Mouse (Mus musculus) embryonic fibroblast, embryonic 13.5 days (primary cell): ENCODE data around the gene Alyref.

Experiments used
- CTCF ChIP-seq: IDR thresholded peaks from 2 replicates; pipeline ENCODE4 v1.5.1; 2011; ENCODE audit warnings: mild to moderate bottlenecking, control low read depth, low read length, moderate library complexity, borderline replicate concordance; ENCODE audit not compliant: insufficient read depth
- POLR2A ChIP-seq: IDR thresholded peaks from 2 replicates; pipeline ENCODE4 v1.6.1; 2011; ENCODE audit warnings: low read depth, mild to moderate bottlenecking, control low read depth, low read length, moderate library complexity

DNA sequence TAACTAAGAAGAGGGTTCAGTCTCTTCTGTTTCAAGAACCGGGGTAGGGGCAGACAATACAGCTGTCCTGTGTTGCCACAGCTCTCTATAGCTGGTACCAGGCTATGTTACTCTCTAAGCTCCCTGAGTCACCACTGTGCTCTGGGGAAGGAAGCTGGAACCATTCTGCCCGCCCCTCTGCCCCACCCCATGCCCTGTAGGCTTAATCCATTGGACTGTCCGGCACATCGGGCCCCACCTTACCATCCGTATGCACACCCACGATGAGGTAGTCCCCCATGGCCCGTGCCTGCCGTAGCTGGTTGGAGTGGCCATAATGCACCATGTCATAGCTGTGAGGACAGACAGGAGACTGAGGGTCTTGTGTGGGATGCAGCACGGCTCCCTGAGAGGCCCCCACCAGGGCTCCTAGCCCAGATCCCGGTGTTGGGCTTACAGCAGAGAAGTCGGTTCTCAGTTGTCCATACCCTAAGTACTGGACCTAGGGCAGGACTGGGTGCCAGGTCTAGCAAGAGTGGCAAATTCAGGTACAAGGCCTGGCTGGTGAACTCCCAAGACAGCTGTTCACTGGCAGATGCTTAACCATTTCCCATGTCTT, 17.5 kb upstream of the Alyref start:
- no peak for TF ChIP-seq CTCF
- TF ChIP-seq POLR2A: no peak
